ENCODE assay signal across 14 mouse cellular contexts in genomic region chr11:57599304-57599703, GRCm38 (mm10).
"Had no signal": no experiment of that assay in that cellular context is flagged by ENCODE, and none has a peak within 500 bp of the region (broad histone marks: within the 10 kb centered on the region; RNA-seq: fewer than 3 reads in every experiment).

No protein-coding gene starts in this region.

- ATAC-seq: intestine, embryonic 15.5 days had no signal

- H3K9ac ChIP-seq: intestine, embryonic 15.5 days; liver, embryonic 13.5 days; lung, embryonic 14.5 days; midbrain, embryonic 12.5 days; neural tube, embryonic 13.5 days had no signal

- H3K9me3 ChIP-seq: intestine, embryonic 15.5 days; liver, embryonic 13.5 days; midbrain, embryonic 12.5 days; neural tube, embryonic 13.5 days had no signal

- H3K4me2 ChIP-seq: intestine, embryonic 15.5 days; liver, embryonic 13.5 days; lung, embryonic 14.5 days; midbrain, embryonic 12.5 days; neural tube, embryonic 13.5 days had no signal

- H3K27ac ChIP-seq: intestine, embryonic 15.5 days; liver, embryonic 13.5 days; neural tube, embryonic 13.5 days had no signal

- H3K4me3 ChIP-seq: intestine, embryonic 15.5 days; liver, embryonic 13.5 days; midbrain, embryonic 12.5 days; neural tube, embryonic 13.5 days had no signal

- H3K36me3 ChIP-seq: intestine, embryonic 15.5 days; liver, embryonic 13.5 days; midbrain, embryonic 12.5 days; neural tube, embryonic 13.5 days had no signal

- H3K27me3 ChIP-seq: intestine, embryonic 15.5 days had no signal

- DNase-seq: kidney, adult 18-20 months; kidney, postnatal 10 days; liver; liver, embryonic 13.5 days; lung, embryonic 14.5 days; lung, postnatal 10 days; lung, postnatal 4 days; retina, postnatal 1 day; right cerebral cortex, postnatal 4 days; spleen, adult 18-20 months; thymus, postnatal 36 days had no signal
